Mouse (Mus musculus): ENCODE data around the gene Zkscan3. TPM values are rescaled to one million over a fixed set of nuclear protein-coding genes. Genes with fewer than 3 reads are reported as not detected.

Zkscan3 gene
- polyA plus RNA-seq (2017; shearing (Covaris generic)): 36.5 TPM

GRCm38 (mm10) chr13:21402287-21402846 lies at the start of gene Zkscan3:
Gene Zkscan3 (minus strand): TSS chr13:21402755.

GRCm38 (mm10) chr13:21440503-21441206 lies 38.1 kb upstream of the Zkscan3 start, which contains the start of gene Pgbd1:
Gene Pgbd1 (minus strand): TSS chr13:21441058.

GRCm38 (mm10) chr13:21362621-21363248 lies 39.8 kb downstream of the Zkscan3 start, which contains the start of gene Zscan12:
Gene Zscan12 (plus strand): TSS chr13:21362820.

GRCm38 (mm10) chr13:21346610-21347009 lies 55.9 kb downstream of the Zkscan3 start, which contains the start of gene Olfr1367:
Gene Olfr1367 (plus strand): TSS chr13:21346910.

Other genes with a start within 250 kb of the Zkscan3 start
- 128 TPM for gene Trim27, start 223.3 kb downstream of the Zkscan3 start, polyA plus RNA-seq (2017; shearing (Covaris generic))
- gene Gpx5, start 110.0 kb downstream of the Zkscan3 start, polyA plus RNA-seq (2017; shearing (Covaris generic)): 0.30 TPM
- 0.57 TPM for gene Gpx6, start 90.6 kb downstream of the Zkscan3 start, polyA plus RNA-seq (2017; shearing (Covaris generic))
- not detected for gene Olfr1367, start 55.8 kb downstream of the Zkscan3 start, polyA plus RNA-seq (2017; shearing (Covaris generic))
- 3.7 TPM for gene Zscan12, start 39.9 kb downstream of the Zkscan3 start, polyA plus RNA-seq (2017; shearing (Covaris generic))
- 0.39 TPM for gene Pgbd1, start 38.3 kb upstream of the Zkscan3 start, polyA plus RNA-seq (2017; shearing (Covaris generic))
- gene Zscan26, start 51.0 kb upstream of the Zkscan3 start, polyA plus RNA-seq (2017; shearing (Covaris generic)): 7.8 TPM
- not detected for gene Nkapl, start 65.8 kb upstream of the Zkscan3 start, polyA plus RNA-seq (2017; shearing (Covaris generic))
- not detected for gene Zkscan4, start 76.2 kb upstream of the Zkscan3 start, polyA plus RNA-seq (2017; shearing (Covaris generic))
- gene Gm10065, start 76.7 kb upstream of the Zkscan3 start, polyA plus RNA-seq (2017; shearing (Covaris generic)): not detected
- gene AK157302, start 92.5 kb upstream of the Zkscan3 start, polyA plus RNA-seq (2017; shearing (Covaris generic)): 0.21 TPM
- gene Gm11273, start 98.7 kb upstream of the Zkscan3 start, polyA plus RNA-seq (2017; shearing (Covaris generic)): 11.8 TPM
- 2.6 TPM for gene Zkscan8, start 128.4 kb upstream of the Zkscan3 start, polyA plus RNA-seq (2017; shearing (Covaris generic))
- not detected for gene Olfr1366, start 140.1 kb upstream of the Zkscan3 start, polyA plus RNA-seq (2017; shearing (Covaris generic))
- gene Olfr1535, start 157.1 kb upstream of the Zkscan3 start, polyA plus RNA-seq (2017; shearing (Covaris generic)): 0.35 TPM
- not detected for gene Olfr1364, start 179.0 kb upstream of the Zkscan3 start, polyA plus RNA-seq (2017; shearing (Covaris generic))
- not detected for gene Olfr1362, start 211.3 kb upstream of the Zkscan3 start, polyA plus RNA-seq (2017; shearing (Covaris generic))
- not detected for gene Olfr11, start 239.8 kb upstream of the Zkscan3 start, polyA plus RNA-seq (2017; shearing (Covaris generic))